Comparison of ENCODE assay signal across 17 mouse cellular contexts in genomic region chr17:80288012-80288411, GRCm38 (mm10). TPM values are rescaled to one million over a fixed set of nuclear protein-coding genes. Genes with fewer than 3 reads are reported as not detected.
DNase-seq lines count a peak whose midpoint lies in the region; ATAC-seq lines count a peak whose summit lies in the region.
"Had no signal": no experiment of that assay in that cellular context is flagged by ENCODE, and none has a peak within 500 bp of the region (broad histone marks: within the 10 kb centered on the region; RNA-seq: fewer than 3 reads in every experiment).

No protein-coding gene starts in this region.

- no peaks in the 10 kb centered on the region for H3K36me3 ChIP-seq in forebrain, embryonic 14.5 days (ENCODE audit: control insufficient read depth, insufficient read depth, low read length)
- H3K36me3 ChIP-seq in forebrain, embryonic 16.5 days (ENCODE audit: control insufficient read depth, insufficient read depth) = no peaks in the 10 kb centered on the region
- no peaks in the 10 kb centered on the region for H3K36me3 ChIP-seq in neural tube, embryonic 12.5 days
- no peaks in the 10 kb centered on the region for H3K36me3 ChIP-seq in midbrain, embryonic 16.5 days (ENCODE audit: control insufficient read depth, insufficient read depth, low read length)
- H3K36me3 ChIP-seq: heart, embryonic 15.5 days had no signal

- no peak for DNase-seq in forebrain, embryonic 14.5 days (ENCODE audit: low spot score)
- DNase-seq in neural tube, embryonic 10.5 days (ENCODE audit: extremely low spot score, low spot score) = no peak
- no peak for DNase-seq in left cerebral cortex, postnatal 10 days (ENCODE audit: extremely low spot score in 1 of 2, low spot score in 2 of 2)
- DNase-seq in lung, postnatal 14 days = no peak
- DNase-seq in right cerebral cortex, postnatal 36 days (ENCODE audit: low spot score in 2 of 2) = no peak
- DNase-seq: adrenal gland, postnatal 25 days; cerebellum, postnatal 25 days; lung, postnatal 4 days; thymus, postnatal 14 days had no signal

- H3K9me3 ChIP-seq in forebrain, embryonic 14.5 days (replicated peaks; ENCODE audit: control insufficient read depth, low read length) = no peaks in the 10 kb centered on the region
- no peaks in the 10 kb centered on the region for H3K9me3 ChIP-seq in forebrain, embryonic 16.5 days (ENCODE audit: control insufficient read depth, low read length)
- no peaks in the 10 kb centered on the region for H3K9me3 ChIP-seq in neural tube, embryonic 12.5 days
- H3K9me3 ChIP-seq in midbrain, embryonic 16.5 days (replicated peaks; ENCODE audit: control insufficient read depth, low read length, poor library complexity, severe bottlenecking) = no peaks in the 10 kb centered on the region
- H3K9me3 ChIP-seq: forebrain, embryonic 10.5 days; G1E; heart, embryonic 15.5 days had no signal

- intact Hi-C loops in left cerebral cortex, postnatal 10 days (cut with DNase I) = no loop called here

- ATAC-seq in forebrain, embryonic 14.5 days = no peak
- ATAC-seq in forebrain, embryonic 16.5 days = no peak
- no peak for ATAC-seq in neural tube, embryonic 12.5 days (ENCODE audit: low FRiP score, low read depth)
- no peak for ATAC-seq in midbrain, embryonic 16.5 days

- peaks cover 9% of the 10 kb centered on the region for H3K4me1 ChIP-seq in forebrain, embryonic 14.5 days (ENCODE audit: control insufficient read depth, insufficient read depth, low read length)
- peaks cover 12% of the 10 kb centered on the region for H3K4me1 ChIP-seq in forebrain, embryonic 16.5 days (replicated peaks; ENCODE audit: control insufficient read depth, insufficient read depth, low read length)
- peaks cover 10% of the 10 kb centered on the region for H3K4me1 ChIP-seq in neural tube, embryonic 12.5 days
- peaks cover 11% of the 10 kb centered on the region for H3K4me1 ChIP-seq in midbrain, embryonic 16.5 days (ENCODE audit: control insufficient read depth, insufficient read depth, low read length)

- H3K4me3 ChIP-seq in forebrain, embryonic 14.5 days (ENCODE audit: low read depth, low read length) = peak overlapping the region; percentile 97; the same call in 1 of the 2 replicates
- H3K4me3 ChIP-seq in forebrain, embryonic 16.5 days (replicated peaks; ENCODE audit: low read length) = no peak overlapping the region
- H3K4me3 ChIP-seq in neural tube, embryonic 12.5 days = no peak overlapping the region
- no peak overlapping the region for H3K4me3 ChIP-seq in midbrain, embryonic 16.5 days (ENCODE audit: low read depth, low read length)

- H3K27me3 ChIP-seq in forebrain, embryonic 14.5 days (replicated peaks; ENCODE audit: control insufficient read depth, insufficient read depth, low read length) = no peaks in the 10 kb centered on the region
- H3K27me3 ChIP-seq in forebrain, embryonic 16.5 days (replicated peaks; ENCODE audit: control insufficient read depth, insufficient read depth, low read length) = no peaks in the 10 kb centered on the region
- H3K27me3 ChIP-seq in neural tube, embryonic 12.5 days (replicated peaks) = no peaks in the 10 kb centered on the region
- H3K27me3 ChIP-seq in midbrain, embryonic 16.5 days (ENCODE audit: control insufficient read depth, insufficient read depth, low read depth, low read length) = no peaks in the 10 kb centered on the region
- H3K27me3 ChIP-seq: heart, embryonic 15.5 days had no signal

- no peak overlapping the region for H3K9ac ChIP-seq in forebrain, embryonic 14.5 days (ENCODE audit: low read length)
- no peak overlapping the region for H3K9ac ChIP-seq in forebrain, embryonic 16.5 days (replicated peaks; ENCODE audit: low read depth, low read length)
- no peak overlapping the region for H3K9ac ChIP-seq in neural tube, embryonic 12.5 days
- H3K9ac ChIP-seq in midbrain, embryonic 16.5 days (ENCODE audit: low read depth, low read length) = 0 out of 2 replicates have a peak overlapping the region, but pooled peaks have one; percentile 3
- H3K9ac ChIP-seq: heart, embryonic 15.5 days; liver, embryonic 14.5 days had no signal

- H3K4me2 ChIP-seq in forebrain, embryonic 14.5 days (ENCODE audit: low read length) = no peak overlapping the region; the same call in 1 of the 2 replicates
- no peak overlapping the region; the same call in 1 of the 2 replicates for H3K4me2 ChIP-seq in forebrain, embryonic 16.5 days (ENCODE audit: low read length)
- peak overlapping the region; percentile 72; the same call in 1 of the 2 replicates for H3K4me2 ChIP-seq in neural tube, embryonic 12.5 days (replicated peaks)
- no peak overlapping the region; the same call in 1 of the 2 replicates for H3K4me2 ChIP-seq in midbrain, embryonic 16.5 days (ENCODE audit: low read length)

- 84% methylated on average over 6 of the region's 6 CpGs for WGBS in forebrain, embryonic 14.5 days
- WGBS in forebrain, embryonic 16.5 days = 88% methylated on average over 6 of the region's 6 CpGs
- WGBS in neural tube, embryonic 12.5 days = 88% methylated on average over 6 of the region's 6 CpGs
- WGBS in midbrain, embryonic 16.5 days = 88% methylated on average over 6 of the region's 6 CpGs

- no peak overlapping the region for H3K27ac ChIP-seq in forebrain, embryonic 14.5 days (ENCODE audit: low read depth, low read length)
- H3K27ac ChIP-seq in forebrain, embryonic 16.5 days (ENCODE audit: low read length) = no peak overlapping the region
- H3K27ac ChIP-seq in neural tube, embryonic 12.5 days = no peak overlapping the region
- no peak overlapping the region for H3K27ac ChIP-seq in midbrain, embryonic 16.5 days (ENCODE audit: low read length)
- H3K27ac ChIP-seq: forebrain, embryonic 10.5 days; heart, embryonic 15.5 days; layer of hippocampus, adult 2 months; liver, embryonic 14.5 days had no signal

RNA-seq across cellular contexts. Expression of gene Morn2, which starts 2.0 kb away (rescaled TPM):
- polyA plus RNA-seq in forebrain, embryonic 14.5 days (2014; fragmentation: Nextera tagmentation; extraction: Ambion mirVana) = 42.7 and 52.7 TPM in 2 replicates
- 40.8 and 42.8 TPM in 2 replicates for polyA plus RNA-seq in forebrain, embryonic 16.5 days (2015; fragmentation: Nextera tagmentation; extraction: Ambion mirVana)
- 31.4 and 32.2 TPM in 2 replicates for polyA plus RNA-seq in neural tube, embryonic 12.5 days (2016; fragmentation: Nextera tagmentation; extraction: Ambion mirVana)
- 48.7 and 48.8 TPM in 2 replicates for polyA plus RNA-seq in midbrain, embryonic 16.5 days (2015; fragmentation: Nextera tagmentation; extraction: Ambion mirVana)
- 10 to 100 TPM; 18.9 to 19.1 TPM for total RNA-seq in left cerebral cortex, postnatal 10 days (2021)

RNA-seq across cellular contexts. Expression of gene Dhx57, which starts 2.3 kb away (rescaled TPM):
- polyA plus RNA-seq in forebrain, embryonic 14.5 days (2014; fragmentation: Nextera tagmentation; extraction: Ambion mirVana) = 36.1 and 42.0 TPM in 2 replicates
- 54.4 and 56.7 TPM in 2 replicates for polyA plus RNA-seq in forebrain, embryonic 16.5 days (2015; fragmentation: Nextera tagmentation; extraction: Ambion mirVana)
- 37.1 and 42.2 TPM in 2 replicates for polyA plus RNA-seq in neural tube, embryonic 12.5 days (2016; fragmentation: Nextera tagmentation; extraction: Ambion mirVana)
- 57.0 and 59.4 TPM in 2 replicates for polyA plus RNA-seq in midbrain, embryonic 16.5 days (2015; fragmentation: Nextera tagmentation; extraction: Ambion mirVana)
- 10 to 100 TPM; 60.2 to 63.8 TPM for total RNA-seq in left cerebral cortex, postnatal 10 days (2021)

RNA-seq across cellular contexts. Expression of gene Arhgef33, which starts 19.2 kb away (rescaled TPM):
- polyA plus RNA-seq in forebrain, embryonic 14.5 days (2014; fragmentation: Nextera tagmentation; extraction: Ambion mirVana) = 0.66 and 0.88 TPM in 2 replicates
- 1.0 and 1.2 TPM in 2 replicates for polyA plus RNA-seq in forebrain, embryonic 16.5 days (2015; fragmentation: Nextera tagmentation; extraction: Ambion mirVana)
- 0.61 and 2.0 TPM in 2 replicates for polyA plus RNA-seq in neural tube, embryonic 12.5 days (2016; fragmentation: Nextera tagmentation; extraction: Ambion mirVana)
- 0.92 and 2.2 TPM in 2 replicates for polyA plus RNA-seq in midbrain, embryonic 16.5 days (2015; fragmentation: Nextera tagmentation; extraction: Ambion mirVana)
- 1 to 10 TPM; 3.1 to 3.9 TPM for total RNA-seq in left cerebral cortex, postnatal 10 days (2021)
- polyA plus RNA-seq: G1E had no signal
